Mouse (Mus musculus): Measurements from ENCODE around the gene Vmn1r35. TPM values are rescaled to one million over a fixed set of nuclear protein-coding genes. Genes with fewer than 3 reads are reported as not detected.
"Not testable (repeated sequence)": the region's sequence is repeated elsewhere in the genome, so short reads cannot be mapped to it uniquely, and the experiment has no call there.

The Vmn1r35 gene
- total RNA-seq (2021), result not detected
- long read RNA-seq, experiment 1, result 0 reads
- long read RNA-seq, experiment 2, result 0 reads

DNA sequence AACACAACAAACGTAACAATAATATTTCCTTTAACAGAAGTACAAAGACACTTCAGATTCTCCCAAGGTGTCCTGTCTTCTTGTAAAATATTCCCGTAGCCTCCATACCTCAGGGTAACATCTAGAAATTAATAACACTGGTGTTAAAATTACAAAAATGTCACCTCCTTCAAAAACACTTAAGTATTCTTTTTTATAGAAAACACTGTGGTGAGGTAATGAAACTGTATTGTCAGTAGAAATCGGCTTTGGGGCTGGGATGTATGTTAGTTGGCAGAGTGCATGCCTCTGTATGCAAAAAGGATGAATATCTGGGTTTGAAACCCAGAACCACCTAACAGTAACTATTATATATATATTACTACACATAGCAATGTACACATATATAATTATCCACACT lies at the start of gene Vmn1r35:
Gene Vmn1r35, minus strand, starts transcription at position 101 of the 400 bp plus-strand sequence.
- no peak for DNase-seq

GRCm38 (mm10) chr6:66729082-66729481 lies 43.4 kb upstream of the Vmn1r35 start, which contains the start of gene Vmn1r37:
Vmn1r37 (plus strand) TSS chr6:66729382.
- DNase-seq, result not testable (repeated sequence)

- DNase-seq, result not testable (repeated sequence)
Measured at GRCm38 (mm10) chr6:66719068-66719467, 33.4 kb upstream of the Vmn1r35 start, which contains the start of gene Vmn1r36. Vmn1r36 (minus strand) TSS chr6:66719168.

GRCm38 (mm10) chr6:66713854-66714253 lies 28.1 kb upstream of the Vmn1r35 start:
- no peak for DNase-seq

GRCm38 (mm10) chr6:66708901-66709300 lies 23.2 kb upstream of the Vmn1r35 start:
- DNase-seq, result no peak

GRCm38 (mm10) chr6:66643779-66644178 lies 41.9 kb downstream of the Vmn1r35 start, which contains the start of gene Vmn1r34:
Vmn1r34 (minus strand) TSS chr6:66643879.
- DNase-seq, result no peak

Other genes with a start within 250 kb of the Vmn1r35 start
- gene Mad2l1, start 150.5 kb downstream of the Vmn1r35 start, total RNA-seq (2021), result 10 to 100 TPM; 18.2 to 19.8 TPM
- not detected for gene Vmn1r32, start 125.8 kb downstream of the Vmn1r35 start, total RNA-seq (2021)
- not detected for gene Vmn1r33, start 67.6 kb downstream of the Vmn1r35 start, total RNA-seq (2021)
- gene Vmn1r34, start 42.0 kb downstream of the Vmn1r35 start, total RNA-seq (2021), result not detected
- gene Vmn1r36, start 33.3 kb upstream of the Vmn1r35 start, total RNA-seq (2021), result not detected
- gene Vmn1r37, start 43.5 kb upstream of the Vmn1r35 start, total RNA-seq (2021), result not detected
- gene Vmn1r38, start 96.7 kb upstream of the Vmn1r35 start, total RNA-seq (2021), result not detected
- gene Vmn1r39, start 124.7 kb upstream of the Vmn1r35 start, total RNA-seq (2021), result not detected
- gene Gng12, start 210.5 kb upstream of the Vmn1r35 start, total RNA-seq (2021), result 10 to 100 TPM; 85.5 to 86.4 TPM